Mouse (Mus musculus): Measurements from ENCODE around the gene Ankrd11. TPM values are rescaled to one million over a fixed set of nuclear protein-coding genes. Genes with fewer than 3 reads are reported as not detected.

The Ankrd11 gene
- 42.7 TPM for polyA plus RNA-seq (2014; fragmentation: Illumina TruSeq; extraction: RNeasy Lipid Tissue Mini Kit (QIAGEN cat#74804); ENCODE audit: low read depth, low replicate concordance)

DNA sequence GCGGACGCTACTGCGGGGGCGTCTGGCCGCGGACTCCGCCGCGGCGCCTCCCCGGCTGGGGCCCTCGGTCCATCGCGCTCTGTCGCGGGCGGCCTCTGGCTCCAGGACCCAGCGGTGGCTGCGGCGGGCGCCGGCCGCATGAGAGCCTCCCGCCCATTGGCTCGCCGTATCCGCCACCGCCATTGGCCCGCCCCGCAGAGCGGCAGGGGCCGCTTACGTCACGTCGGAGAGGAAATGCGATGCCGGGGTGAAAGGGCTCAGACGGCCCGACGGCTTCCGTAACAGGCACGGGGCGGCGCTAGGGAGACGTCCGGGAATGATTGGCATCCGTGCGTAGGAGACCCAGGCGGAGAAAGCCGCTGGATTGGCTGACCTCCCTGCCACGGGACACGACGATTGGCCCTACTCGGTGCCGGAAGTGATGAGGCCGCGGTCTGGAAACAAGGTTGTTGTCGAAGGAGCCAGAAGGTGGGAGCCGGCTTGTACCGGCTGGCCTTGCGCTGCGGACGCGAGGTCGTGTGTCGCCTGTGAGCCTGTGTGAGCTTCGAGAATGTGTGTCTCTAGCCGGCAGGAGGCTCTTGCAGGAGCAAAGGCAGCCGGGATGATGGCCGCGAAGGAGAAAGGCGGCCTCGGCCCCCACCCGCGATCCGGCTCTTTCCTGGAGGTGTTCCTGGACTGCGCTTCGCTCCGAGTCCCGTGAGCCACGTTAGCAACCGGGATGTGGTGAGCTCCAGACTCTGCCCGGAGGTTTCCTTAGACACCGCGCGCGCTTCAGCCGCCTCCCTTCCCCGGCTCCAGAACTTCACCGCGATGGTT is at the start of gene Ankrd11:
Gene Ankrd11, minus strand, starts transcription at position 120 of the 816 bp plus-strand sequence.

DNA sequence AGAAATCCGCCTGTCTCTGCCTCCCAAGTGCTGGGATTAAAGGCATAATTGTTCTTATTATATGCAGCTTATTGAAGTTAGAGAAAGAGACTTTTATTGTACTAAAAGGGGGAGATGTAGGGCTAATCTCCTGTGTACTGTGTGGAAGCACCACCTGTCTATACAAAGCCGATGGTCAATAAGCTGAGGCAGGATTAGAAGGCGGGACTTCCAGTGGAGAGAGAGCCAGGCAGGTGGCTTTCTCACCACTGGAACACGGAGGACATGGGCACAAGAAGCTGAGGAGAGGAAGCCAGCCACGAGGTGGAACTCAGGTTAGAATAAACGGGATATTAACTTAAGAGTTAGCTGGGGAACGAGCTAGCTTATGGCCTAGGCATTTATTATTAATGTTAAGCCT is 20.6 kb upstream of the Ankrd11 start, which contains the start of gene Spg7:
Gene Spg7, plus strand, starts transcription at position 222 of the 400 bp plus-strand sequence.

DNA sequence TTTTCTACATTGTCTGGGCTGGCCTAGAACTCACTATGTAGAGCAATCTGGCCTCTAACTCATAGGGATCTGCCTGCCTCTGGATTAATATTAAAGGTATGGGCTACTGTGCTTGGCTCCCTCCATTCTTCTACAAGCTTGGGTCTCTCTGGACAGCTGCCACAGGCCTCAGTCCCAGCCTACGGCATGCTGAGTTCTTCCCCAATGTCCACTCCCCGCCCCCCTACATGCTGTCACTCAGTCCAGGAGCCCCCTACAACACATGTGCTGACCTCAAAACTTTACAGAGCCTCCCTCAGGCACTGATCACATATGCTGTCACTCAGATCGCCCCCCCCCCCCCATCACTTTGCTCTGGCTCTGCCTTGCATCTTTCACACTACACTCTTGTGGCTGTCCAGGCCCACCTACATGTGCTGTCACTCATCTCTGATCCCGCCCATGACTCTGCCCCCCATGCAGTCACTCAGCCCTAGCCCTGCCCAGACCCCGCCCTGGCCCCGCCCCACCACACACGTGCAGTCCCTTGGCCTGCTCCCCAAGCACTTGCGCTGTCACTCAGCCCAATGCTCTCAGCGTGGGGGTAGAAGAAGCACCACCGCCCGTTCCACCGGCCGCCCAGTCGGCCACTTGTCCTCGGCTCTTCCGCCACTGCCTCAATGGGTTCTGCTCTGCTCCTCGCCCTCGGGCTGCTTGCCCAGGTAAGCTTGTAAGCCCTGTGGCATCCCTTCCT is 194.1 kb downstream of the Ankrd11 start, which contains the start of gene Cdh15:
Gene Cdh15, plus strand, starts transcription at position 138 of the 733 bp plus-strand sequence.

Other genes with a start within 250 kb of the Ankrd11 start
- not detected for gene Cdh15, start 194.3 kb downstream of the Ankrd11 start, polyA plus RNA-seq (2014; fragmentation: Illumina TruSeq; extraction: RNeasy Lipid Tissue Mini Kit (QIAGEN cat#74804); ENCODE audit: low read depth, low replicate concordance)
- gene Spg7, start 20.7 kb upstream of the Ankrd11 start, polyA plus RNA-seq (2014; fragmentation: Illumina TruSeq; extraction: RNeasy Lipid Tissue Mini Kit (QIAGEN cat#74804); ENCODE audit: low read depth, low replicate concordance) = 20.0 TPM
- 75.4 TPM for gene Rpl13, start 60.1 kb upstream of the Ankrd11 start, polyA plus RNA-seq (2014; fragmentation: Illumina TruSeq; extraction: RNeasy Lipid Tissue Mini Kit (QIAGEN cat#74804); ENCODE audit: low read depth, low replicate concordance)
- not detected for gene Cpne7, start 75.1 kb upstream of the Ankrd11 start, polyA plus RNA-seq (2014; fragmentation: Illumina TruSeq; extraction: RNeasy Lipid Tissue Mini Kit (QIAGEN cat#74804); ENCODE audit: low read depth, low replicate concordance)
- gene Sult5a1, start 116.0 kb upstream of the Ankrd11 start, polyA plus RNA-seq (2014; fragmentation: Illumina TruSeq; extraction: RNeasy Lipid Tissue Mini Kit (QIAGEN cat#74804); ENCODE audit: low read depth, low replicate concordance) = 0.39 TPM
- 1.7 TPM for gene Dpep1, start 144.0 kb upstream of the Ankrd11 start, polyA plus RNA-seq (2014; fragmentation: Illumina TruSeq; extraction: RNeasy Lipid Tissue Mini Kit (QIAGEN cat#74804); ENCODE audit: low read depth, low replicate concordance)
- gene Chmp1a, start 170.5 kb upstream of the Ankrd11 start, polyA plus RNA-seq (2014; fragmentation: Illumina TruSeq; extraction: RNeasy Lipid Tissue Mini Kit (QIAGEN cat#74804); ENCODE audit: low read depth, low replicate concordance) = 8.8 TPM
- 72.9 TPM for gene Spata33, start 170.6 kb upstream of the Ankrd11 start, polyA plus RNA-seq (2014; fragmentation: Illumina TruSeq; extraction: RNeasy Lipid Tissue Mini Kit (QIAGEN cat#74804); ENCODE audit: low read depth, low replicate concordance)
- 4.5 TPM for gene Cdk10, start 182.6 kb upstream of the Ankrd11 start, polyA plus RNA-seq (2014; fragmentation: Illumina TruSeq; extraction: RNeasy Lipid Tissue Mini Kit (QIAGEN cat#74804); ENCODE audit: low read depth, low replicate concordance)
- 1.2 TPM for gene Spata2l, start 194.0 kb upstream of the Ankrd11 start, polyA plus RNA-seq (2014; fragmentation: Illumina TruSeq; extraction: RNeasy Lipid Tissue Mini Kit (QIAGEN cat#74804); ENCODE audit: low read depth, low replicate concordance)
- gene Zfp276, start 211.9 kb upstream of the Ankrd11 start, polyA plus RNA-seq (2014; fragmentation: Illumina TruSeq; extraction: RNeasy Lipid Tissue Mini Kit (QIAGEN cat#74804); ENCODE audit: low read depth, low replicate concordance) = 0.52 TPM
- gene Vps9d1, start 212.1 kb upstream of the Ankrd11 start, polyA plus RNA-seq (2014; fragmentation: Illumina TruSeq; extraction: RNeasy Lipid Tissue Mini Kit (QIAGEN cat#74804); ENCODE audit: low read depth, low replicate concordance) = 1.1 TPM

Measured in testis, adult 10 weeks (tissue).